8 mouse cellular contexts compared by ENCODE assay signal in the genomic region with DNA sequence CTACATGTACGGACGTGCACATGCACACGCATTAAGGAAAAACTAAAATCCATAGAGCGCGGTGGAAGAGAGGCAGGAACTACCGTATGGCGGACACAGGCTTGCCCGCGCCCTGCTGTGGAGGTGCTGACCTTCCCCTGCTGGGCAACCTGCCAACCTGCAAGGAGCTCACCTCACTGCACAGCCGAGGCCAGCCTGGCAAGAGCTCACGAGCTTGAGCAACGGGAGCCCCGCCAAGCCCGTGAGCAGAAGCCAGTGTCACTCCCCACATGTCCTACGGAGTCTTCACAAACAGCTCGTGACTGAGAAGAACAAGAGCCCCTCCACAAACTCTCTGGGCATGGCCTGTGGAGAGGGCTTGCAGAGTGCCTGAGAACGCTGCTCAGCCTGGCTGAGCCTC. TPM values are rescaled to one million over a fixed set of nuclear protein-coding genes. Genes with fewer than 3 reads are reported as not detected.
DNase-seq lines count a peak whose midpoint lies in the region; ATAC-seq lines count a peak whose summit lies in the region.

No protein-coding gene starts in this region.

- intact Hi-C loops in gastrocnemius, postnatal 36 days (cut with DNase I): no loop called here

- DNase-seq in ZHBTc4 (ENCODE audit: low read depth, low spot score): peak; percentile 39
- peak; percentile 93 for DNase-seq in adrenal gland, postnatal 14 days
- DNase-seq in gastrocnemius, postnatal 36 days: peak; percentile 43 to 44
- peak; percentile 92 to 93 for DNase-seq in kidney, adult 8-10 months
- peak; percentile 81 for DNase-seq in lung, postnatal 36 days
- DNase-seq in left cerebral cortex, adult 11 months (ENCODE audit: low spot score): no peak
- no peak for DNase-seq in thymus, adult 18-20 months

- ATAC-seq in activated CD4-positive, CD25-positive, alpha-beta regulatory T cell, adult 4 months: no peak

RNA-seq across cellular contexts. Expression of a gene that starts 18.1 kb away (rescaled TPM):
- total RNA-seq in adrenal gland, postnatal 14 days (2021): 61.7 and 64.1 TPM in 2 replicates
- total RNA-seq in gastrocnemius, postnatal 36 days (2021): 10 to 100 TPM; 18.6 to 20.2 TPM
- 10 to 100 TPM; 11.9 to 17.9 TPM for polyA plus RNA-seq in activated CD4-positive, CD25-positive, alpha-beta regulatory T cell, adult 4 months (2017; shearing (Covaris generic))

RNA-seq across cellular contexts. Expression of a gene that starts 22.4 kb away (rescaled TPM):
- total RNA-seq in adrenal gland, postnatal 14 days (2021): 18.4 and 25.5 TPM in 2 replicates
- total RNA-seq in gastrocnemius, postnatal 36 days (2021): 10 to 100 TPM; 57.5 to 65.1 TPM
- 10 to 100 TPM; 26.0 to 32.4 TPM for polyA plus RNA-seq in activated CD4-positive, CD25-positive, alpha-beta regulatory T cell, adult 4 months (2017; shearing (Covaris generic))

RNA-seq across cellular contexts. Expression of a gene that starts 45.0 kb away (rescaled TPM):
- total RNA-seq in adrenal gland, postnatal 14 days (2021): 1.3 and 2.2 TPM in 2 replicates
- not detected for total RNA-seq in gastrocnemius, postnatal 36 days (2021)
- polyA plus RNA-seq in activated CD4-positive, CD25-positive, alpha-beta regulatory T cell, adult 4 months (2017; shearing (Covaris generic)): under 1 TPM in 1 of 2 experiments, not detected in 1; 0.67 TPM

RNA-seq across cellular contexts. Expression of a gene that starts 55.9 kb away (rescaled TPM):
- total RNA-seq in adrenal gland, postnatal 14 days (2021): 10.6 and 13.0 TPM in 2 replicates
- total RNA-seq in gastrocnemius, postnatal 36 days (2021): 1 to 10 TPM; 5.0 to 6.1 TPM
- polyA plus RNA-seq in activated CD4-positive, CD25-positive, alpha-beta regulatory T cell, adult 4 months (2017; shearing (Covaris generic)): 10 to 100 TPM; 15.6 to 17.7 TPM

Comparison
In these comparisons a context has a peak if more than half of its experiments do, and no peak if none do; other contexts are left out.
1. DNase-seq: peak in ZHBTc4 (single experiment), adrenal gland, postnatal 14 days (single experiment), gastrocnemius, postnatal 36 days (2 of 2), kidney, adult 8-10 months (2 of 2) and lung, postnatal 36 days (single experiment); none in left cerebral cortex, adult 11 months (single experiment) and thymus, adult 18-20 months (0 of 2).